1 mouse cellular context compared by ENCODE assay signal in genomic region chr4:156070276-156070675, GRCm38 (mm10).
TF ChIP-seq lines count a peak whose summit lies in the region.

No protein-coding gene starts in this region.

TF ChIP-seq in CH12.LX, 34 proteins besides CTCF, POLR2A, EP300 and RAD21 (continued from another document):
- TF ChIP-seq ZMIZ1 (IDR thresholded peaks at IDR 0.05; ENCODE audit: low read depth, low read length) = peak; percentile 38; the same call in 1 of the 2 replicates
- TF ChIP-seq HCFC1 (IDR thresholded peaks at IDR 0.05; ENCODE audit: low read depth, low read length) = 0 out of 2 replicates have a peak, but pooled peaks have one; percentile 11
- TF ChIP-seq PAX5 (IDR thresholded peaks at IDR 0.05; ENCODE audit: low read length) = no peak
- no peak for TF ChIP-seq MAFK (IDR thresholded peaks at IDR 0.05; ENCODE audit: insufficient replicate concordance, low read length)
- no peak for TF ChIP-seq RCOR1 (conservative IDR thresholded peaks at IDR 0.05; ENCODE audit: low read depth, low read length)
- TF ChIP-seq MEF2A (IDR thresholded peaks at IDR 0.05; ENCODE audit: borderline replicate concordance, low read depth, low read length) = no peak
- TF ChIP-seq MXI1 (IDR thresholded peaks at IDR 0.05; ENCODE audit: low read depth, low read length) = no peak
- TF ChIP-seq MYC (IDR thresholded peaks at IDR 0.05; ENCODE audit: low read depth, low read length) = 0 out of 2 replicates have a peak, but pooled peaks have one; percentile 5
- peak; percentile 87 for TF ChIP-seq TCF12 (IDR thresholded peaks at IDR 0.05; ENCODE audit: low read depth, low read length)
- TF ChIP-seq JUND (conservative IDR thresholded peaks at IDR 0.05; ENCODE audit: low read depth, low read length) = no peak
- TF ChIP-seq MAX (IDR thresholded peaks at IDR 0.05; ENCODE audit: low read length) = peak; percentile 45; the same call in 1 of the 2 replicates
- peak; percentile 59 for TF ChIP-seq ETS1 (conservative IDR thresholded peaks at IDR 0.05; ENCODE audit: low read depth, low read length)
- TF ChIP-seq USF1 (IDR thresholded peaks at IDR 0.05; ENCODE audit: low read depth, low read length) = no peak
TF ChIP-seq in CH12.LX: peak in this region for 9.
